Mouse (Mus musculus) testis, adult 2 months (tissue): Measurements from ENCODE around the gene Kat14. TPM values are rescaled to one million over a fixed set of nuclear protein-coding genes. Genes with fewer than 3 reads are reported as not detected.

Experiments
- H3K27ac ChIP-seq: fragments of 200-500 bp; 2 replicates; pipeline ENCODE4 v1.5.1; 2012; ENCODE audit warnings: low read depth, low read length; ENCODE audit not compliant: control insufficient read depth, insufficient read depth
- H3K27me3 ChIP-seq: fragments of 200-500 bp; 2 replicates; pipeline ENCODE4 v1.6.1; 2012; ENCODE audit warnings: mild to moderate bottlenecking, low read length, moderate library complexity; ENCODE audit not compliant: control insufficient read depth, insufficient read depth
- H3K36me3 ChIP-seq: fragments of 200-500 bp; 2 replicates; pipeline ENCODE4 v1.6.1; 2012; ENCODE audit warnings: mild to moderate bottlenecking, low read length; ENCODE audit not compliant: control insufficient read depth, insufficient read depth
- H3K4me1 ChIP-seq: fragments of 200-500 bp; 2 replicates; pipeline ENCODE4 v1.6.1; 2012; ENCODE audit warnings: low read length; ENCODE audit not compliant: control insufficient read depth, insufficient read depth
- H3K4me3 ChIP-seq: fragments of 200-500 bp; 2 replicates; pipeline ENCODE4 v1.5.1; 2012; ENCODE audit warnings: low read depth, mild to moderate bottlenecking, low read length, moderate library complexity, mixed read lengths; ENCODE audit not compliant: control insufficient read depth
- CTCF ChIP-seq: fragments of 200-500 bp; IDR thresholded peaks from 2 replicates; pipeline ENCODE4 v1.5.1; 2012; ENCODE audit warnings: low read depth, mild to moderate bottlenecking, inconsistent platforms, low read length, moderate library complexity; ENCODE audit not compliant: control insufficient read depth, insufficient read depth, insufficient replicate concordance
- POLR2A ChIP-seq: fragments of 200-500 bp; IDR thresholded peaks from 2 replicates; pipeline ENCODE4 v1.6.1; 2012; ENCODE audit warnings: low read depth, mild to moderate bottlenecking, inconsistent platforms, low read length, moderate library complexity; ENCODE audit not compliant: control insufficient read depth
- polyA plus RNA-seq: library from polyadenylated mRNA; depleted of rRNA; stranded (reverse); fragments of >200 nt; gene quantifications from 2 replicates; pipeline ENCODE4 v1.2.3, GENCODE M21; 2012

Kat14 gene
- polyA plus RNA-seq, 1 experiment = 6.9 TPM

DNA sequence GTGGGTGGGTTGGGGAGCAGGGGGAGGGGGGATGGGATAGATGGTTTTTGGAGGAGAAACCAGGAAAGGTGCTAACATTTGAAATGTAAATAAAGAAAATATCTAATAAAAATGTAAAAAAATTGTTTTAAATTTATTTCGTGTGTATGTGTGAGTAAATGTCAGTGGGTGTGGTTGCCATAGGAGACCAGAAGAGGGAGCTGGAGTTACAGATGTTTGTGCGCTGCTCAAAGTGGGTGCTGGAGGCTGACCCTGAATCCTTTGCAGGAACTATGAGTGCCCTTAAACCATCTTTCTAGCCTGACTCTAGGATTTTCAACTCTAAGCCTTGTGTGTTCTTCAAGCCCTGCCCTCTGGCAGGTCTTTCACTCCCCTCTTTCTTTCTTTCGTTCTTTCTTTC, 20.3 kb upstream of the Kat14 start:
- Histone ChIP-seq H3K36me3 (no peaks in the 10 kb centered on the region), H3K27me3 (no peaks in the 10 kb centered on the region), H3K27ac (no peak overlapping the region), H3K4me3 (no peak overlapping the region), H3K4me1 (no peaks in the 10 kb centered on the region)
- no peak for TF ChIP-seq CTCF
- TF ChIP-seq POLR2A = no peak

- Histone ChIP-seq H3K27me3 (no peaks in the 10 kb centered on the region), H3K4me3 (no peak overlapping the region), H3K27ac (no peak overlapping the region), H3K36me3 (no peaks in the 10 kb centered on the region), H3K4me1 (no peaks in the 10 kb centered on the region)
- no peak for TF ChIP-seq CTCF
- TF ChIP-seq POLR2A = no peak
Measured at GRCm38 (mm10) chr2:144352843-144353242, 15.9 kb upstream of the Kat14 start.

GRCm38 (mm10) chr2:144369020-144369421, 238 bp downstream of the Kat14 start:
- no peaks in the 10 kb centered on the region for H3K27me3 ChIP-seq
- TF ChIP-seq CTCF (no peak), POLR2A (no peak)
- H3K36me3 ChIP-seq = no peaks in the 10 kb centered on the region
- H3K4me3 ChIP-seq = peak overlapping the region; percentile 88
- no peaks in the 10 kb centered on the region; the same call in 1 of the 2 replicates for H3K4me1 ChIP-seq
- H3K27ac ChIP-seq = peak overlapping the region; percentile 83

- H3K4me1 ChIP-seq = no peaks in the 10 kb centered on the region; the same call in 1 of the 2 replicates
- no peaks in the 10 kb centered on the region for H3K36me3 ChIP-seq
- TF ChIP-seq CTCF = no peak
- no peak for TF ChIP-seq POLR2A
- H3K27ac ChIP-seq = peak overlapping the region; percentile 83
- H3K27me3 ChIP-seq = no peaks in the 10 kb centered on the region
- peak overlapping the region; percentile 88 for H3K4me3 ChIP-seq
Measured at GRCm38 (mm10) chr2:144369511-144369910, 728 bp downstream of the Kat14 start.

GRCm38 (mm10) chr2:144371566-144371965, 2.8 kb downstream of the Kat14 start:
- Histone ChIP-seq H3K36me3 (no peaks in the 10 kb centered on the region), H3K27me3 (no peaks in the 10 kb centered on the region), H3K27ac (no peak overlapping the region), H3K4me3 (no peak overlapping the region), H3K4me1 (no peaks in the 10 kb centered on the region; the same call in 1 of the 2 replicates)
- TF ChIP-seq POLR2A (no peak), CTCF (no peak)

DNA sequence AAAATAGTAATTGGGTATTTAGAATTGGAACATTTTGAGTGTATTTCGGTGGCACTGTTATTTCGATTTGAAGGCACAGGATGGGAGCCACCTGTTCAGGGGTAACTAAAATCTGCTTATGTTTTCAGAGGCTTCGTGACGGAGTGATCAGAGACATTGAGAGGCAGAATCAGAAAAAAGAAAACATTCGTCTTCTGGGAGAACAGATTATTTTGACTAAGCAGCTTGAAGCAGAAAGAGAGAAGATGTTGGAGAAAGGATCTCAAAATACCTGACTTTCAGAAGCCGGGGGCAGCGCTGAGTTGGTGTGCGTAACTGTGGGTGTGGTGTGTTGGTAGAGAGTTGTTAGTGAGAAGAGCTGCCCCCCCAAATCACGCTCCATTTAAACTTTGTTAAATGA, 4.3 kb downstream of the Kat14 start:
- TF ChIP-seq POLR2A (no peak), CTCF (no peak)
- no peak overlapping the region for H3K4me3 ChIP-seq
- no peaks in the 10 kb centered on the region; the same call in 1 of the 2 replicates for H3K4me1 ChIP-seq
- peaks cover 1% of the 10 kb centered on the region for H3K36me3 ChIP-seq
- no peaks in the 10 kb centered on the region for H3K27me3 ChIP-seq
- H3K27ac ChIP-seq = no peak overlapping the region

DNA sequence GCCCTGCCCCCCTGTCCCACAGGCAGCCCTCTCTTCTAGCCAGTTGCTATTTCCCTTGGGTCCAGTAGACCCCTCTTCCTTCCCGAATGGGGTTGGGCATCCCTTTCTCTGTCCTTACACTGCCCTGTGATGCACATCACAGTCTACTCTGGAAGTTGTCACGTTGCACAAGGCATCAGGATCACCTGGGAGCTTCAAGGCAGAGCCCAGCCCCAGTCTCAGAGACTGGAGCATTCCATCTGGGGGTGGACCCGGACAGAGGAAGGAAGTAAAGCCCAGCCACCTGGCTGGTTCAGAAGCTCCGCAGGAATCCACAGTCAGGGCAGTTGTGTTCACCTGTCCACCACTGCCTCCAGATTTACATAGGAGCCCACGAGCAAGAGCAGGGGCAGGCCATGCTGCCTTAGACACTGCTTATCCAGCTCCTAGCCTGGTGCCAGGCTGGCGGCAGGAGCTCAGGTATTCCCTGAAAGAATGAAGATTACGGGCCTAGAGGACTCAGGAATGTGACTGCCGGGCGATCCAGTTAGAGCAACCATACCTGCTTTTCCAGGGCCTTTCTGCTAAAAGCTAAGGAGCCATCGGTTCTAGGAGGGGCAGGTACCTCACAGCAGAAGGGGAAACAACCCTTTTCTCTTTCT, 6.4 kb downstream of the Kat14 start:
- no peaks in the 10 kb centered on the region for H3K27me3 ChIP-seq
- H3K36me3 ChIP-seq = peaks cover 3% of the 10 kb centered on the region
- H3K27ac ChIP-seq = no peak overlapping the region
- TF ChIP-seq POLR2A = no peak
- no peak for TF ChIP-seq CTCF
- no peak overlapping the region for H3K4me3 ChIP-seq
- H3K4me1 ChIP-seq = no peaks in the 10 kb centered on the region

DNA sequence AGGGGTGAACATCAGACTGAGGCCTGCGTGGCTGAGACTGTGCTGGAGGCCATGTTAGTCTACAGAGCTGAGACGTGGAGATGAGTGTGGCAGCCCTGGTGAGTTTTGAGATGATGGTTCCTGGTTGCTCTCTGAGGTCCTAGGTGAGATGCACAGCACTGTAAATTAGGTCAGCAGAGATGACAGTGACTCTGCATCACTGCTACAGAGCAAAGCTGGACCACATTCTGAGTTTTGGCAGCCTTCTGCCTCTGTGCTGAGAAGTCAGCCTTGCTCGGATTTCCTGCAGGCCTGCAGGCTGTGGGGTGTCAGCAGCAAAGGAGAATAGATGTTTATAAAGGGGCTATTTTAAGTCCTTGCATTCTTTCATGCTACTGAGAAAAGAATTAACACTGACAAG, 12.5 kb downstream of the Kat14 start:
- H3K27ac ChIP-seq = no peak overlapping the region

More for the DNA sequence above, 12.5 kb downstream of the Kat14 start:
- peaks cover 3% of the 10 kb centered on the region for H3K36me3 ChIP-seq
- H3K27me3 ChIP-seq = no peaks in the 10 kb centered on the region
- no peak overlapping the region for H3K4me3 ChIP-seq
- TF ChIP-seq CTCF (no peak), POLR2A (no peak)
- no peaks in the 10 kb centered on the region; the same call in 1 of the 2 replicates for H3K4me1 ChIP-seq
